Comparison of ENCODE assay signal across 15 mouse cellular contexts in genomic region chr17:15812136-15812778, GRCm38 (mm10). TPM values are rescaled to one million over a fixed set of nuclear protein-coding genes. Genes with fewer than 3 reads are reported as not detected.
DNase-seq lines count a peak whose midpoint lies in the region; ATAC-seq and TF ChIP-seq lines count a peak whose summit lies in the region.
"Had no signal": no experiment of that assay in that cellular context is flagged by ENCODE, and none has a peak within 500 bp of the region (broad histone marks: within the 10 kb centered on the region; RNA-seq: fewer than 3 reads in every experiment).

No protein-coding gene starts in this region.

- TF ChIP-seq EP300 in liver, postnatal 0 days (IDR thresholded peaks at IDR 0.05; ENCODE audit: low read depth): no peak

- no peak overlapping the region for H3K4me2 ChIP-seq in liver, embryonic 16.5 days (ENCODE audit: low read depth, low read length)
- no peak overlapping the region for H3K4me2 ChIP-seq in liver, postnatal 0 days (ENCODE audit: low read depth, low read length)
- no peak overlapping the region for H3K4me2 ChIP-seq in stomach, embryonic 14.5 days (replicated peaks; ENCODE audit: low read depth, low read length)
- H3K4me2 ChIP-seq in heart, embryonic 11.5 days: no peak overlapping the region
- H3K4me2 ChIP-seq: kidney, embryonic 15.5 days; lung, embryonic 14.5 days had no signal

- H3K9ac ChIP-seq in liver, embryonic 16.5 days (ENCODE audit: low read depth, low read length): no peak overlapping the region
- H3K9ac ChIP-seq in liver, postnatal 0 days (replicated peaks): no peak overlapping the region
- no peak overlapping the region for H3K9ac ChIP-seq in stomach, embryonic 14.5 days (replicated peaks; ENCODE audit: low read depth, low read length)
- no peak overlapping the region for H3K9ac ChIP-seq in heart, embryonic 11.5 days (ENCODE audit: low read depth, low read length)
- H3K9ac ChIP-seq: kidney, embryonic 15.5 days; lung, embryonic 14.5 days had no signal

- no peak for TF ChIP-seq CTCF in liver, postnatal 0 days (IDR thresholded peaks at IDR 0.05; ENCODE audit: low read depth)

- DNase-seq in frontal cortex, postnatal 36 days (ENCODE audit: low spot score in 2 of 2): no peak
- DNase-seq in liver, postnatal 0 days: no peak
- DNase-seq in limb, embryonic 10.5 days (ENCODE audit: low spot score): no peak
- no peak for DNase-seq in gastrocnemius, postnatal 4 days (ENCODE audit: low spot score in 2 of 2)
- DNase-seq: cerebellum, adult 18-20 months; embryo, embryonic 11 days; heart, adult 2 months; lung, embryonic 14.5 days; retina, postnatal 1 day; thymus, postnatal 14 days had no signal

- no peaks in the 10 kb centered on the region for H3K9me3 ChIP-seq in liver, embryonic 16.5 days (replicated peaks; ENCODE audit: control insufficient read depth, low read length)
- H3K9me3 ChIP-seq in liver, postnatal 0 days (ENCODE audit: low read length): no peaks in the 10 kb centered on the region
- H3K9me3 ChIP-seq in limb, embryonic 10.5 days (replicated peaks): no peaks in the 10 kb centered on the region
- no peaks in the 10 kb centered on the region for H3K9me3 ChIP-seq in stomach, embryonic 14.5 days (ENCODE audit: control insufficient read depth, low read depth, low read length)
- H3K9me3 ChIP-seq in heart, embryonic 11.5 days (replicated peaks; ENCODE audit: control insufficient read depth, low read length): no peaks in the 10 kb centered on the region
- H3K9me3 ChIP-seq: kidney, embryonic 15.5 days had no signal

- H3K27me3 ChIP-seq in liver, embryonic 16.5 days (ENCODE audit: control insufficient read depth, insufficient read depth, low read depth, low read length): no peaks in the 10 kb centered on the region
- H3K27me3 ChIP-seq in liver, postnatal 0 days (ENCODE audit: insufficient read depth, low read length): no peaks in the 10 kb centered on the region
- H3K27me3 ChIP-seq in limb, embryonic 10.5 days (ENCODE audit: low read depth, poor library complexity, severe bottlenecking): no peaks in the 10 kb centered on the region
- no peaks in the 10 kb centered on the region for H3K27me3 ChIP-seq in stomach, embryonic 14.5 days (ENCODE audit: control insufficient read depth, insufficient read depth, low read length)
- H3K27me3 ChIP-seq in heart, embryonic 11.5 days (ENCODE audit: control insufficient read depth, insufficient read depth, low read length): no peaks in the 10 kb centered on the region
- H3K27me3 ChIP-seq: kidney, embryonic 15.5 days had no signal

- no peak overlapping the region for H3K4me3 ChIP-seq in liver, embryonic 16.5 days (ENCODE audit: low read depth, low read length)
- no peak overlapping the region for H3K4me3 ChIP-seq in liver, postnatal 0 days (ENCODE audit: low read depth, low read length)
- H3K4me3 ChIP-seq in limb, embryonic 10.5 days: no peak overlapping the region
- H3K4me3 ChIP-seq in stomach, embryonic 14.5 days (ENCODE audit: low read depth, low read length): no peak overlapping the region
- H3K4me3 ChIP-seq in heart, embryonic 11.5 days (ENCODE audit: low read depth, low read length): no peak overlapping the region
- H3K4me3 ChIP-seq: heart, adult 2 months; kidney, embryonic 15.5 days had no signal

- 0 out of 2 replicates have a peak, but pooled peaks have one; percentile 24 for ATAC-seq in frontal cortex, adult (ENCODE audit: low TSS enrichment)
- 0 out of 2 replicates have a peak, but pooled peaks have one; percentile 24 for ATAC-seq in liver, embryonic 16.5 days (ENCODE audit: low read depth)
- ATAC-seq in liver, postnatal 0 days: no peak
- no peak for ATAC-seq in stomach, embryonic 14.5 days (ENCODE audit: insufficient number of reproducible peaks, insufficient read depth, low FRiP score, low read depth)
- no peak for ATAC-seq in heart, embryonic 11.5 days (replicated peaks; ENCODE audit: insufficient number of reproducible peaks, low FRiP score, low TSS enrichment)

- H3K36me3 ChIP-seq in liver, embryonic 16.5 days (ENCODE audit: control insufficient read depth, insufficient read depth): no peaks in the 10 kb centered on the region
- no peaks in the 10 kb centered on the region; the same call in 1 of the 2 replicates for H3K36me3 ChIP-seq in liver, postnatal 0 days (replicated peaks; ENCODE audit: insufficient read depth, low read length)
- peaks cover 33% of the 10 kb centered on the region for H3K36me3 ChIP-seq in limb, embryonic 10.5 days
- H3K36me3 ChIP-seq in stomach, embryonic 14.5 days (ENCODE audit: control insufficient read depth, insufficient read depth, low read length): peaks cover 16% of the 10 kb centered on the region
- H3K36me3 ChIP-seq in heart, embryonic 11.5 days (ENCODE audit: control insufficient read depth, insufficient read depth, low read length): peaks cover under 1% of the 10 kb centered on the region

- whole genome bisulfite sequencing in liver, embryonic 16.5 days (ENCODE audit: insufficient replicate concordance): 59% methylated on average over 13 of the region's 13 CpGs
- WGBS in liver, postnatal 0 days (ENCODE audit: insufficient replicate concordance): 71% methylated on average over 13 of the region's 13 CpGs
- 77% methylated on average over 13 of the region's 13 CpGs for WGBS in limb, embryonic 10.5 days
- 79% methylated on average over 13 of the region's 13 CpGs for WGBS in stomach, embryonic 14.5 days
- 82% methylated on average over 13 of the region's 13 CpGs for WGBS in heart, embryonic 11.5 days (ENCODE audit: insufficient replicate concordance)

- H3K27ac ChIP-seq in liver, embryonic 16.5 days (ENCODE audit: low read length): no peak overlapping the region
- H3K27ac ChIP-seq in liver, postnatal 0 days (ENCODE audit: low read depth): no peak overlapping the region
- peak overlapping the region; percentile 37; the same call in 1 of the 2 replicates for H3K27ac ChIP-seq in limb, embryonic 10.5 days
- peak overlapping the region; percentile 21; the same call in 1 of the 2 replicates for H3K27ac ChIP-seq in stomach, embryonic 14.5 days (ENCODE audit: low read length)
- H3K27ac ChIP-seq in heart, embryonic 11.5 days (ENCODE audit: low read depth, low read length): no peak overlapping the region
- H3K27ac ChIP-seq: heart, adult 2 months; kidney, embryonic 15.5 days had no signal

- H3K4me1 ChIP-seq in liver, embryonic 16.5 days (ENCODE audit: control insufficient read depth, low read depth, low read length): no peaks in the 10 kb centered on the region
- no peaks in the 10 kb centered on the region for H3K4me1 ChIP-seq in liver, postnatal 0 days (ENCODE audit: insufficient read depth)
- peaks cover 79% of the 10 kb centered on the region for H3K4me1 ChIP-seq in limb, embryonic 10.5 days
- peaks cover 64% of the 10 kb centered on the region for H3K4me1 ChIP-seq in stomach, embryonic 14.5 days (ENCODE audit: control insufficient read depth, insufficient read depth, low read length)
- peaks cover 24% of the 10 kb centered on the region for H3K4me1 ChIP-seq in heart, embryonic 11.5 days (ENCODE audit: control insufficient read depth, insufficient read depth, low read length)

RNA-seq across cellular contexts. Expression of gene Rgmb, which starts 18.6 kb away (rescaled TPM):
- polyA plus RNA-seq in liver, embryonic 16.5 days (2015; fragmentation: Nextera tagmentation; extraction: Ambion mirVana): 0.85 and 0.86 TPM in 2 replicates
- 1.3 and 1.6 TPM in 2 replicates for polyA plus RNA-seq in liver, postnatal 0 days (2015; fragmentation: Nextera tagmentation; extraction: Ambion mirVana)
- polyA plus RNA-seq in limb, embryonic 10.5 days (2016; fragmentation: Nextera tagmentation; extraction: Ambion mirVana): 9.0 and 14.2 TPM in 2 replicates
- polyA plus RNA-seq in stomach, embryonic 14.5 days (2014; fragmentation: Nextera tagmentation; extraction: Ambion mirVana): 64.0 and 74.5 TPM in 2 replicates
- total RNA-seq in gastrocnemius, postnatal 4 days (2021): 10 to 100 TPM; 70.7 to 85.5 TPM
- 8.7 and 8.9 TPM in 2 replicates for polyA plus RNA-seq in heart, embryonic 11.5 days (2014; fragmentation: Nextera tagmentation; extraction: Ambion mirVana)

Comparison
In these comparisons a context has a peak if more than half of its experiments do, and no peak if none do; other contexts are left out.
1. ATAC-seq: peak in frontal cortex, adult (single experiment) and liver, embryonic 16.5 days (single experiment); none in liver, postnatal 0 days (single experiment), stomach, embryonic 14.5 days (single experiment) and heart, embryonic 11.5 days (single experiment).
2. H3K27ac ChIP-seq: peak in limb, embryonic 10.5 days (single experiment) and stomach, embryonic 14.5 days (single experiment); none in liver, embryonic 16.5 days (single experiment), liver, postnatal 0 days (single experiment) and heart, embryonic 11.5 days (single experiment).